Mouse (Mus musculus) layer of hippocampus, adult 9-11 months (tissue): ENCODE data around the gene Efna2.

Source experiments
- DNase-seq: peaks from one replicate; pipeline ENCODE4 v3.0.0; 2022

The Efna2 gene

DNA sequence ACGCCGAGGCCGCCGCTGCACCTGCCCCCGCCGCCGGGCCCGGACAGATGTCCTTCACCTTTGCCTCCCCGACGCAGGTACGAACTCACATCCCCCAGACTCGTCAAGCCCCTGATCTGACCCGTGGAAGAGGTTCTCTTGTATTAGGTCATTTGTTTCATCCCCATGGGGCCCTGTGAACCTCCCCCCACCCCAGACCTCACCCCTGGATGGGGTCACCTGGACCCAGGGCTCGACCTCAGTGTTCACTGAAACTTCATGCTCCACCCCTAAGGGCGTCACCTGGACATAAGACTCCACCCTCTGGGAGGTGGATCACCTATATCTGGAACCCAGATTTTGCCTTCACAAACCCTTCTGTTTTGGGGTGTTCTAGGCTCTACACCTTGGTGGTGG, 36.8 kb upstream of the Efna2 start:
- no peak for DNase-seq

DNA sequence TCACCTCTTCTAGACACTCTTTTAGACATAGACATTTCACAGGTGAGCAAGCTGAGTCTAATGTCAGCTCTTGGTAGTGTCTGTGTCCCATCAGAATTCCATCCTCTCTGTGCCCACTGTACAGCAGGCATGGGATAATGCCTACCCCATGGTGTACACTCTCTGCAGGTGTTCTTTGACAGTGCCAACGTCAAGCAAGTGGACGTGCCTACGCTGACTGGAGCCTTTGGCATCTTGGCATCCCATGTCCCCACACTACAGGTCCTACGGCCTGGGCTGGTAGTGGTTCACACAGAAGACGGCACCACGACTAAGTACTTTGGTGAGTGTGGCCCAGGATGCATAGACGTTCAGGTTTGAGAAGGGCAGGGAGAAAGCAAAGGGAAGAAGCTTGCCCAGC, 35.6 kb upstream of the Efna2 start:
- DNase-seq = no peak

- DNase-seq = peak; percentile 28
Observed at GRCm38 (mm10) chr10:80144159-80144558, 35.1 kb upstream of the Efna2 start.

GRCm38 (mm10) chr10:80144864-80145838, 34.1 kb upstream of the Efna2 start:
- DNase-seq = peak; percentile 66

GRCm38 (mm10) chr10:80145896-80146295, 33.4 kb upstream of the Efna2 start:
- DNase-seq = peak; percentile 34

GRCm38 (mm10) chr10:80146568-80147011, 32.7 kb upstream of the Efna2 start:
- peak; percentile 49 for DNase-seq

DNA sequence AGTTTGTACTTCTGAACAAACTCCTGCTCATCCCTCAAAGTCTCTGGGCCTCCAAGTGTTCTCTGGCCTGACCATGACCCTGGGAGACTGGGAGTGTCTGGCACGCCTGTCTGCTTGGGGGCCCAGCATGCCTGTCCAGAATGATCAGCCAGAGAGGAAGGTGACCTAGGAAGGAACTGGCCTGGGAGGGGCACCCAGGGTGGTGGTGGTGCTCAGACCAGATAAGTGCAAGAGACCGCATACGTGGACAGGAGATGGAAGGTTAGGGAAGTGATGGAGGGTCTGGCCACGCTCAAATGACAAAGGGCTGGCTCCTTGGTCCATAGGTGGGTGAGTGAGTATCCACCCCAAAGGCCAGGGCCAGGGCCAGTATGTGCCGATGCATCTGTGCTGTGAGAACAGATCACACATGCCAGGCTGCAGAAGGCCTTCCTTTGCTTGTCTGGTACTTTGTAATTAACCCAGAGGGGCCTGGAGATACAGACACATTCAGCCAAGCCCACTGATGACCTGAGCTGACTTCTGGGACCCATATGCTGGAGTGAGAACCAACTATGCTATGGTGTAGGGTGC, 32.0 kb upstream of the Efna2 start:
- peak; percentile 47 for DNase-seq

GRCm38 (mm10) chr10:80147719-80148601, 31.3 kb upstream of the Efna2 start, which contains the start of gene Midn:
Midn (plus strand) TSS chr10:80148272.
- peak; percentile 73 for DNase-seq

GRCm38 (mm10) chr10:80148610-80149290, 30.5 kb upstream of the Efna2 start:
- DNase-seq = peak; percentile 94

- DNase-seq = peak; percentile 99
Observed at GRCm38 (mm10) chr10:80149291-80150225, 29.7 kb upstream of the Efna2 start.

- peak; percentile 65 for DNase-seq
Observed at GRCm38 (mm10) chr10:80150226-80151210, 28.8 kb upstream of the Efna2 start.

DNA sequence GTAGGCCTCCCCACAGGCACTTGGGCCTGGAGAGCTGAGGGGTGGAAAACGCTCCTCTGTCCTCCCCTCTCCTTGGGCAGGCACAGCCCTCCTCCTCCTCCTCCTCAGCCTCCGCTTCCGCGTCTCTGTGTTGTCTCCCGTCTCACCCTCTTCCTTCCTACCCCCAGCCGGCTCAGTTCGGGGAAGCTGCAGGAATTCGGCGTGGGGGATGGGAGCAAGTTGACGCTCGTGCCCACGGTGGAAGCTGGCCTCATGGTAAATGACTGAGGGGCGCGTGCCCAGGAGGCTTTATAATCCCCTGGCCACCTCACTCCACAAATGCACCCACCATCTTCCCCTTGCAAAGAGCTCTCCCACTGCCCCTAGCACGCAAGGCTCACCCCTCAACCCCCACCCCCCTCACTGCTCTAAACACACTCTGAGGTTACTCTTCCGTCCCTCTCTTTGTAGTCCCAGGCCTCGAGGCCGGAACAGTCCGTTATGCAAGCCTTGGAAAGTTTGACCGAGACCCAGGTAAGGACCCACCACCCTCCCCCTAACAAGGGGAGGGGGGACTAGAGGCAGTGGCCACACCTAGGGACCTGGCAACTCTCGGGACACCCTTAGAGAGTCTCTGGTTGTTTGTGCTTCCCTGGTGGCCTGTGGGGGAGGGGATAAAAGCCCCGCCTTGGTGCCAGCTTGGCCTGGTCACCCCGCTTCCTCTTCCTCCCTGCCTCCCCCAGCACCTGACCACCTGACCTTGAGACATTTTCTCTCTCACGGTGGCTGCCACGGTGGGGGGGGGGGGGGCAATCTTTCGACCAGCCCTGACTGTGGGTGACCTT, 27.9 kb upstream of the Efna2 start:
- DNase-seq = peak; percentile 77

DNA sequence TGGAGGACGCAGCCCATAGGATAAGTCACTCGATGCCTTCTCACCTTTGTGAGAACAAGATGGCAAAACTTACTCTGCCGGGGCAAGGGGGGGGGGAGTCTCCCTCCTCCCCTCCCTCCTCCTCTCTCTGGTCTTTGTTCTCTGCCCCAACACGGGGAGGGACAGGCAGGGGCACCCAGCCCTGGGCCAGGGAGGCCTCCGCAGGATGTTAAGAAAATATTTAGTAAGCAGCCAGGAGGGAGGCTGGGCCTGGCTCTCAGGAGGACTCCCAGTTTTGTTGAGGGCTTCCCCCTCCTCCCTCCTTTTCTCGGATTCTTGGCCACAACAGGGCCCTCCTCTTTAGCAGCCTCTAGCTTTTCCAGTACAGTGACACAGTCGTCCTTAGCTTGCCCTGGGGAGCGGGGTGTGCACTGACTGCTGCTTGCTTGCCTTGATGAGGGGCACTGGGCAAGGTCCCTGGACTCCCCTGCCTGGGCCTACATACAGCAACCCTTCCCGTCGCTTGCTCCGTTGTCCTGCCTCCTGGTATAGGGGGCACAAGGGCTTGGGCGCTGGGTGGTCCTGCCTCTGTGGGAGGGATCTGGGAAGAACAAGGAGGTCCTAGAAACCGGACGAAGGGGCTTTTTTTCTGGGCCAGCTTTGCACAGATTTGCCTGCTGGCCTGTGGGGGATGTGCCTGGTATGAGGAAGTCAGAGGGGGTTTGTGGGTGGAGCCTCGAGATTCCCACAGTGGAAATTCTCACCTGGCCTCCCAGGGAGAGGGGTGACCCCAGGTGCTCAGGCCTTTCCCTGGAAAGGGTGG, 27.0 kb upstream of the Efna2 start:
- no peak for DNase-seq

GRCm38 (mm10) chr10:80152873-80153260, 26.4 kb upstream of the Efna2 start:
- DNase-seq = peak; percentile 60

GRCm38 (mm10) chr10:80153713-80154112, 25.6 kb upstream of the Efna2 start:
- no peak for DNase-seq

- DNase-seq = no peak
Observed at GRCm38 (mm10) chr10:80154384-80154783, 24.9 kb upstream of the Efna2 start.

- no peak for DNase-seq
Observed at GRCm38 (mm10) chr10:80155277-80155676, 24.0 kb upstream of the Efna2 start.
